Mouse (Mus musculus): ENCODE data around the gene Gmcl1.

Gmcl1 gene

DNA sequence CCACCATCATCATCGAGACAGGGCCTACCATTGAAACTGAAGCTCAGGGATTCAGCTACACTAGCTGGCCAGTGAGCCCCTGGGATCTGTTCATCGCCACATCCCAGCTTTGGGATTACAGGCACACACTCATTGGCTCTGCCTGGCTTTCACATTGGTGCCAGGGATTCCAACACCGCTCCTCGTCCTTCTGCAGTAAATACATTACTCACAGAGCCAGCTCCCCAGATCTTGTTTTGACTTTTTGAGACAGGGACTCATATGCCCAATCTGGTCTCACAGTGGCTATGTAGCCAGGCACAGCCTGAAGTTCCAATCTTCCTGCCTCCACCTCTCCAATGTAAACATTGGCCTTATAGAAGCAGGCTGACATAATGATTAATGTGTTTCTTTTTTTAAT, 3.1 kb upstream of the Gmcl1 start:
- no peak for DNase-seq (ENCODE audit: low read depth, low spot score)

DNA sequence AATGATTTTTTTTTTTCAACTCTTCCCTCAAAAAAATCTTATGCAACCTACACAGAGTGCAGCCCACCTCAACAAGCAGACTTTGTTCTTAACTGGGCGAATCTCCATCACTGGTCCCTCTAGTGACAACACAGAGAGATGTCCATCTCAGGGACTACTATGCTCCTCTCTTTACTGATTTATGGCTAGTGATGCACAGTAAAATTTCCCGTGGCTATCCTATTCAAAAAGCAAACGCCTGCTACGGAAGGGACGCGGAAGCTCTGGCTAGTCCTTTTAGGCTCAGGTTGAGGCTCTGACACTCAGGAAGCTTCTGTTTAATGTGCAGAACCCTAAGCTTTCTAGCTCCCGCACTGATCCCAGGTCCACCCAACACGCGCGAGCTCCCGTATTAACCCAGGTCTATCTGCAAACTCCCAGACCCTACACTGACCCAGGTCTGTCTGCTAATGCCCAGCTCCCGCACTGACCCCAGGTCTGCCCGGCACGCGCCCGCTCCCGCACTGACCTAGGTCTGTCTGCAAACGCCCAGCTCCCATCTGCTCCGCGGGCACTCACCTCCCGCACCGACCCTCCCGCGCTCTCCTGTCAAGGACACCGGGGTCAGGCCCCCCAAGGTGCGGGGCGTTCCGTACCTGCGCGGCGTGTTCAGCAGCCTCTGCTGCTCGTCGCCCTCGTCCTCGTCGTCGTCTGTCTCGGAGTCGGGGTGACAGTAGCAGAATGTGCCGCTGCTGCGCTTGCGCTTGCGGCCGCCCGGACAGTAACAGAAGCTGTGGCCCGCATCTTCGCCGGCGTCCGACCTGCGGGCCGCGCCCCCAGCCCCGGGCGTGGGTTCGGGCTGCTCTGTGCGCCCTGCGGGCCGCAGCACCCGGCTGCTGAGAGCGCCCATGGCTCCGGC, 658 bp downstream of the Gmcl1 start:
- DNase-seq (ENCODE audit: low read depth, low spot score), result peak; percentile 69

GRCm38 (mm10) chr6:86728711-86729110, 4.5 kb downstream of the Gmcl1 start:
- DNase-seq (ENCODE audit: low read depth, low spot score), result no peak

GRCm38 (mm10) chr6:86721977-86722376, 11.2 kb downstream of the Gmcl1 start:
- no peak for DNase-seq (ENCODE audit: low read depth, low spot score)

- DNase-seq (ENCODE audit: low read depth, low spot score), result no peak
Measured at GRCm38 (mm10) chr6:86708072-86708774, 25.0 kb downstream of the Gmcl1 start.

DNA sequence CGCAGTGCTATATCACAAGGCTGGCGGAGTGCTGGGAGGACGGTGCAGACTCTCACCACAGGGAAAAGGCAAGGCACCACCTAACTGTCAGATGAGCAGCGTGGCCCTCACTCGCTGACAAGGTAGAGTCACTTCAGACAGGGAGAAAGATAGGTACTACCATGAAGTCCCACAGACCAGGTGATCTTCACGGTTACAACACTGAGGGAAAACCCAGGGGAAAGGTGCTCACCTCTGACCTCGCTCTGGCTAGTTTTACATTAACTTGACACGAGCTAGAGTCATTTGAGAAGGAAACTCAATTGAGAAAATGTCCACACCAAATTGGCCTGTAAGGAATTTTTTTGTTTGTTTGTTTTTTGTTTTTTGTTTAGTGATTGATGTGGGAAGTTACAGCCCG, 30.6 kb downstream of the Gmcl1 start:
- DNase-seq (ENCODE audit: low read depth, low spot score), result no peak

DNA sequence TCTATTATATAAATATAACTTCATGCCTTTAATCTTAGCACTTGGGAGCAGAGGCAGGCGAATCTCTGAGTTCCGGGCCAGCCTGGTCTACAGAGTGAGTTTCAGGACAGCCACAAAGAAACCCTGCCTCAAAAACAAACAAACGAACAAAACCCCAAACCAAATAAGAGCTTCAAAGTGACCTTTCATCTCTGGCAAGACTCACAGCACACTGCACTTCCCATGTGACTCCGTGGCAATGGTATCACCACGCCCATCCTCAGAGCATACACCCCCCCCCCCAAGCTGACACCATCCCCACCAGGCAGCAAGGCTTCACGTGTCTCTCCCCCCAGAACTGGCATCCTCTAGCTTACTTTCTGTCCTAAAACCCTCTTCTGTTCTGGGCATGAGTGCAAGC, 35.3 kb downstream of the Gmcl1 start:
- no peak for DNase-seq (ENCODE audit: low read depth, low spot score)

GRCm38 (mm10) chr6:86696213-86696612, 37.0 kb downstream of the Gmcl1 start:
- no peak for DNase-seq (ENCODE audit: low read depth, low spot score)

DNA sequence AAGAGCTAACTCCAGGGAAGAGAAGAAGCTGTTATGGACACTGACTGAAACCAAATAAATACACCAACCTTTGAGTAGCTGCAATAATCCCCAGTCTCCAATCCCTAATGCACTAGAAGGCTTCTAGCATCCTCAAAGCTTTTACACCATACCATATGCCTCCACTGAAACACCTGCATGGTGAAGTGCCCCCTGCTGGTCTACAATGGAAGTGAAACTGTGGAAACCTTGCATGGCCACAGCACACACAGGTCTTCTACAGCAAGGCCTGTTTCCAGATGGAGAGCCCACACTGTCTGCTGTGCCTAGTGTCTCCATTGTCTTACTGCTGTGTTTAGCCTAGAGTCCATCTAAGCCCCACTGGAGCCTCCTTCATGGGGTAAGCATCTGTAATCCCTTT, 38.7 kb downstream of the Gmcl1 start:
- peak; percentile 79 for DNase-seq (ENCODE audit: low read depth, low spot score)

DNA sequence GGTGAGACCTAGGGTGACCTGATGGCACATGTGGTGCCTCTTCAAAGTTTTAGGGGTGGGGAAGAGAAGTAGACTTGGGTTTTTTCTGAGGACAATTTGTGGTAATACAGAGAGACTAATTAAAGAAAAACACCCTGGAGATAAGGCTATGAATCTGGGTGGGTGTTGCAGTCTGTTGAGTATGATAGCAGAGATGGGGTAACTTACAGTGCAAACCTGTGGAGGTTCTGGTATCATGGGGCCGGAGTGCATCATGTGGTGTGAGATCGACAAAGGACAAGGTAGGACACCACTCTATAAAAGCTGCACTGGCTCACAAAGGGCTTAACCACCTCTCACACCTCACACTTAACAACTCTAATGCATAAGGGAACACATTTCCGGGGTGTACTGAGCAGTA, 43.5 kb downstream of the Gmcl1 start:
- no peak for DNase-seq (ENCODE audit: low read depth, low spot score)

- DNase-seq (ENCODE audit: low read depth, low spot score), result no peak
Measured at GRCm38 (mm10) chr6:86686971-86687370, 46.2 kb downstream of the Gmcl1 start.

DNA sequence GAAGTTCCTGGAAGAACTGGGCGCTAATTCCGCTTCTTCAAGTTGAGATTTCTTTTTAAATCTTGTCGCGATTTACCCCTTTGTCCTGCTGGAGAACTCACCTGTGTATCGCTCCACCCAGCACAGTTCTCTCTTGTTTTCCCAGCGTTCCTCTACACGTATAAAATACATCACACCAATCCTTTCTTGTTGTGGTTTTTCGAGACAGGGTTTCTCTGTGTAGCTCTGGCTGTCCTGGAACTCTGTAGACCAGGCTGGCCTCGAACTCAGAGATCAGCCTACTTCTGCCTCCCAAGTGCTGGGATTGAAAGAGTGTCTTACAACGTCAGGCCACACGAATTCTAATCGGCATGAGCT, 48.5 kb downstream of the Gmcl1 start:
- DNase-seq (ENCODE audit: low read depth, low spot score), result no peak

DNA sequence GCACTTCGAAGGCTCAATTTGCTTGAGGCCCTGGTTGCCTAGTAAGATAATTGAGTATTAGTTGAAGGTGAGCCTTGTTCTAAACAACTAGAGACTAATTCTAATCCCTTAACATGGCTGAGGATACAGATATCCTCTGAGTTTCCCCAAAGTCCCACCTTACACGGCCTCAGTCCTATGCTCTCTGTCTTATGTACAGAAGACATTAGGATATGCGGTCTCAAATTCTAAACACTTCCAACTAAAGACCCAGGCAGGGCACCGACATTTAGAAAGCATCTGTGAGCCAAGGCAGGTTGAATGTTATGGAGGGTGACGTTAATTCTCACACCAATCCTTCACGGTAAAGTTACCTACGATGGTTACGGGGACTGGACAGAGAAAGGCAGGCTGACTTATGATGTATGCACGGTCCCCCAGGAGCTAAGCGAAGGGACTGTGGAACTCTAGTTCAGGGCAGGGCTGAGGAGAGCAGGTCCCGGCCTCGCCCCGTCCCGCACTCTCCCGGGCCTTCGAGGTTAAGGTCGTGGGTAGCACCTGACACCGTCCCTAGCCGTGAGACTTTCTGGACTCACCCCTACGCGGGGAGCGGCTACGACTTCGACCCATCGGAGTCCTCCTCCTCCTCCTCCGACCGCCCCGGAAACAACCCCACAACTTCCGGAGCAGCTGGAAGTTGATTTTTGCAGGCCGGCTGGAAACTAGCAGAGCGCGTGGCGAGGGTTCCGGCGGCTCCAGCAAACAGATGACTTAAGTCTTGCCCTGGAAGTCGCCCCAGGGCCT, 49.1 kb downstream of the Gmcl1 start, which contains the start of gene Snrnp27:
TSS of gene Snrnp27 (minus strand) at position 651 of the 783 bp plus-strand sequence.
- peak; percentile 96 for DNase-seq (ENCODE audit: low read depth, low spot score)

DNA sequence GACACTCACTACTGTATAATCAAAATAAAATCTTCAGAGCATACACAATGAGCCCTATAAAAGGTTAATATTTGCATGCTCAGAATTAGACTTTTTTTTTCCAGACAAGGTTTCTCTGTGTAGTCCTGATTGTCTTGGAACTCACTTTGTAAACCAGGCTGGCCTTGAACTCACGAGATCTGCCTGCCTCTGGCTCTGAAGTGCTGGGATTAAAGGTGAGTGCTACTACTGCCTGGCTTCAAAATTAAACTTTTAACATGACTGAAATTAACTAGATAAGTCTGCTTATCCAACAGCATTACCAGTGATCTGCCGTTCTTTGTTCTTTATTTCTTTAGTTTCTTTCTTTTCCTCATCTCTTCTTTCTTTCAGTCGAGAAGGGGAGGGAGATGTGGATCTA, 51.9 kb downstream of the Gmcl1 start:
- no peak for DNase-seq (ENCODE audit: low read depth, low spot score)

DNA sequence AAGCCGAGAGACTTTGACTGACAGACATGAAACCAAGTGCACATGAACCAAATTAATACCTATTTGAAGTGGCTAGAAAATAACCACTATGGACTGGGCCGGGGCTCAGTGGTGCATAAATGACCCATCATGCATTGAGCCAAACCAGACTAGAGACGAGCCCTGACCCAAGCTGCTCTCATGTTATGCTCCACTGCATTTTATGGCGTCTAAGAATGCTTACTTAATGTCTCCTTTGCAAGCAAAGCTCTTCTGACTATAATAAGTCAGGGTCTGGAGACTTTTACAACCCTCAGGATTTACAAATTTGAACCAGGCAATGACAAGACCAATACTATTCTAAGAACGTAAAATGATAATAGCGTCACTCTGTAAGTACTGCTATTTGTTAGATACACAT, 54.8 kb downstream of the Gmcl1 start:
- DNase-seq (ENCODE audit: low read depth, low spot score), result no peak

DNA sequence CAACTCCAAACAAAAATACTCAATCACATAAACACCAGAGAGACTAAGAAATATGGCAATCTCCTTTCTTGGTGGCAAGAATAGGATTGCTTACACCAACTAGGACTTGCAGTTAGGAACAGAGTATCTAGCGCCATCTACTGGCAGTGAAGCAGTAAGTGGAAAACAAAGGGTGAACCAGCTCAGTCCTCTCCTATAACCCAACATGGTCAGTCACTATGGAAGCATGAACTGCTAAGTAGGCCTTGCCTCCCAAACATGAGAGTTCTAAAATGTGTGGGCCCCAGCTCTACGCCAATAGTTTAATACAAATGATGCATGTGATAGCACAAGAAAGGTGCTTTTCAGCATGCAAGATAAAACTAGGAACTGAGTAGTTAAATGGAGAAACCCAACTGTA, 62.3 kb downstream of the Gmcl1 start:
- peak; percentile 83 for DNase-seq (ENCODE audit: low read depth, low spot score)

DNA sequence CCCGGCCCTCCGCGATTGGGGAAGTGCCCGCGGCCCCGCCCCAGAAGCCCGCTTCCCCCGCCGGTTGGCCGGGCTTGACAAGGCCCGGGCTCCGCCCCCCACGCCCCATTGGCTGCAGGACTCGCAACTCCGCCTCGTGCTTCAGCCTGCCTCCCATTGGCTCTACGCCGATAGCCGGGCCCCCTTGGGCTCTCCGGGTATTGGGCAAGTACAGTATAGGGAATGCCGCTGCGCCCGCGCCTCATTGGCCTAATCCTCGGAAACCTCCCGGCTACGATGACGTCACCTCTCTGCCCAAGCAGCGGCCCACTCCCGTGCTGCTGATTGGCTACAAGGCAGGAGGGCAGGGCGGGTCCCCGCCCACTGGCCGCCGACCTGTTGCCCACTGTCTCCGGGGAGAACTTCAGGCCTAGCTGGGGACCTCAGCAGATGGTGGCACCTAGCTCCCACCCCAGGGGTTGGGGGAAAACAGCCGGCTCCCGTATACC, 63.9 kb downstream of the Gmcl1 start:
- peak; percentile 100 for DNase-seq (ENCODE audit: low read depth, low spot score)

GRCm38 (mm10) chr6:86668580-86669239, 64.5 kb downstream of the Gmcl1 start, which contains the start of gene Mxd1:
Gene Mxd1, minus strand, starts transcription at chr6:86669161.
- DNase-seq (ENCODE audit: low read depth, low spot score), result no peak

GRCm38 (mm10) chr6:86667061-86667460, 66.1 kb downstream of the Gmcl1 start:
- peak; percentile 48 for DNase-seq (ENCODE audit: low read depth, low spot score)

- DNase-seq (ENCODE audit: low read depth, low spot score), result no peak
Measured at GRCm38 (mm10) chr6:86665560-86666307, 67.4 kb downstream of the Gmcl1 start.

GRCm38 (mm10) chr6:86665076-86665475, 68.1 kb downstream of the Gmcl1 start:
- no peak for DNase-seq (ENCODE audit: low read depth, low spot score)
